Mouse (Mus musculus) CH12.LX (cell line): Measurements from ENCODE around the gene Acd.

ENCODE experiments used
- BHLHE40 ChIP-seq: IDR thresholded peaks from 2 replicates; pipeline ENCODE4 v1.6.1; 2011; ENCODE audit warnings: mild to moderate bottlenecking, low read depth, low read length, improper control_type of control experiment
- CTCF ChIP-seq, 2 experiments: IDR thresholded peaks in 1 of 2; conservative IDR thresholded peaks in 1 of 2; 2 replicates each; pipeline ENCODE4 v1.5.1; 2011 to 2012; ENCODE audit warnings: low read depth in 2 of 2, low read length in 2 of 2, improper control_type of control experiment in 1 of 2, inconsistent platforms in 1 of 2, mild to moderate bottlenecking in 1 of 2, moderate library complexity in 1 of 2
- EP300 ChIP-seq: IDR thresholded peaks from 2 replicates; pipeline ENCODE4 v1.6.1; 2011; ENCODE audit warnings: low read length, improper control_type of control experiment
- GABPA ChIP-seq: IDR thresholded peaks from 2 replicates; pipeline ENCODE4 v1.6.1; 2012; ENCODE audit warnings: low read depth, low read length, improper control_type of control experiment, inconsistent platforms; ENCODE audit not compliant: insufficient replicate concordance
- HCFC1 ChIP-seq: IDR thresholded peaks from 2 replicates; pipeline ENCODE4 v1.6.1; 2012; ENCODE audit warnings: low read depth, mild to moderate bottlenecking, inconsistent platforms, low read length, improper control_type of control experiment
- POLR2A ChIP-seq: IDR thresholded peaks from 2 replicates; pipeline ENCODE4 v1.6.1; 2011; ENCODE audit warnings: low read depth, mild to moderate bottlenecking, improper control_type of control experiment, low read length
- POLR2AphosphoS2 ChIP-seq: IDR thresholded peaks from 2 replicates; pipeline ENCODE4 v1.6.1; 2011; ENCODE audit warnings: low read depth, low read length, improper control_type of control experiment
- TCF12 ChIP-seq: IDR thresholded peaks from 2 replicates; pipeline ENCODE4 v1.6.1; 2014; ENCODE audit warnings: low read depth, mild to moderate bottlenecking, inconsistent platforms, low read length, improper control_type of control experiment
- UBTF ChIP-seq: IDR thresholded peaks from 2 replicates; pipeline ENCODE4 v1.6.1; 2012; ENCODE audit warnings: low read depth, mild to moderate bottlenecking, inconsistent platforms, low read length, improper control_type of control experiment, moderate library complexity
- USF2 ChIP-seq: conservative IDR thresholded peaks from 2 replicates; pipeline ENCODE4 v1.6.1; 2011; ENCODE audit warnings: low read depth, low read length, improper control_type of control experiment
- ZC3H11A ChIP-seq: IDR thresholded peaks from 2 replicates; pipeline ENCODE4 v1.6.1; 2012; ENCODE audit warnings: low read depth, mild to moderate bottlenecking, inconsistent platforms, low read length, improper control_type of control experiment
- ZKSCAN1 ChIP-seq: IDR thresholded peaks from 2 replicates; pipeline ENCODE4 v1.6.1; 2012; ENCODE audit warnings: low read depth, inconsistent platforms, low read length, improper control_type of control experiment, borderline replicate concordance
- ZNF384 ChIP-seq: IDR thresholded peaks from 2 replicates; pipeline ENCODE4 v1.6.1; 2012; ENCODE audit warnings: low read depth, low read length, improper control_type of control experiment, inconsistent platforms

DNA sequence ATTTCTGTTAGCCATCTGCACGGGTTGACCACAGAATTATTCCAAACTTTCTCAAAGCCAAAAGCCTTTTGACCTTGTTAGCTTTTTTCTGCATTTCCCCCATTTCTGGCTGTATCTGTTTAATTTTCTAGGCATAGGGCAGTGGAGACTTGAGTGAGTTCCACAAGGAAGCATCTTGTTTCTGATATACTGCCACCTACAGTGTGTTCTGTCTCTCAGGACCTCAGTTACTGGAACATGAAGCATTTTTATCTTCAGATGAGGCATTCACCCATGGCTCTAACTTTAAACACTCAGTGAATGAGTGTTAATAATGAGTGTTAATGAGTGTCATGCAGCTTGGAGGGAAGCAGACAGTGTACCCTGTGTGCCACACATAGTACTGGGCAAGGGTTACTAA lies 23.0 kb downstream of the Acd start:
- TF ChIP-seq GABPA = no peak
- TF ChIP-seq ZNF384 = no peak
- TF ChIP-seq CTCF (conservative IDR thresholded peaks at IDR 0.05 in 1 of 2, IDR thresholded peaks at IDR 0.05 in 1 of 2; ENCODE audit: low read depth in 2 of 2, low read length in 2 of 2) = peak in 1 of 2 experiments; percentile 48; a peak in 2 of 4 replicates
- TF ChIP-seq POLR2A = no peak
- TF ChIP-seq POLR2AphosphoS2 = no peak
- no peak for TF ChIP-seq ZKSCAN1
- no peak for TF ChIP-seq TCF12
- TF ChIP-seq EP300 = no peak
- TF ChIP-seq USF2 = no peak
- TF ChIP-seq ZC3H11A = no peak
- no peak for TF ChIP-seq UBTF
- no peak for TF ChIP-seq BHLHE40
- no peak for TF ChIP-seq HCFC1
